Mouse (Mus musculus) heart, postnatal 0 days (tissue): Measurements from ENCODE around the gene Gm3336.

Experiments used
- CTCF ChIP-seq: IDR thresholded peaks from 2 replicates; pipeline ENCODE4 v1.5.1; 2016; ENCODE audit warnings: antibody characterized with exemption, control low read depth, low read depth
- EP300 ChIP-seq: IDR thresholded peaks from 2 replicates; pipeline ENCODE4 v1.6.1; 2016; ENCODE audit warnings: antibody characterized with exemption, low read depth

DNA sequence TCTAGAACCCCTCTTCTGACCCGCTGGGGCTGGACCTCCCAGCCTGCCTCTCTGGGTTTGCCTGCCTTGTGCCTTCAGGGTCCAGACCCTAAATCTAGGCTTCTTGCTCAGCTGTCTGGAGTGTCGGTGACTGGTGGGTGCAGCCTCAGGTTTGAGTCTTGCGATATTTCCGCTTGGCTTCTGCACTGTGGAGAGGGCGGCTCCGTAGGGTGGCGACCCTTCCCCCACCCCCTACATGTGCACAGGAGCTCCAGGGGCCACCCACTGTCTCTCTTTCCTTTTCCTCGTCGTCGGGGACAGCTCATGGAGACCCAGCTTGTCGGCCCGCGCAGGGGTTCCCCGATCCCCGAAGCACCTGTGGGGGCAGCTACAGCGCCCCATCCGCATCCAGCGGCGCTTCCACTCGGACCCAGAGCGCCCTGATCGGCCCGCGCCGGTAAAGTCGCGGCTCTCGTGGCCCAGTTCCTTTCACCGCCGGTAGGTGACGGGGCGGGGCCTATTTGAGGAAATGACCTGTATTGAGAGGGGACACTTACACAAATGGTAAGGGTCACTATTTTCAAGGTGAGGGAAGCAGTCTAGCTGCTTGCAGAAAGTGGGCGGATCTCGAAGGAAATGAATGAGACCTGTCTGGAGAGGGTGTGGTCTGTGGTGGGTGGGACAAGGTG is 11.6 kb downstream of the Gm3336 start:
- TF ChIP-seq CTCF = no peak
- no peak for TF ChIP-seq EP300
